Mouse (Mus musculus) intestine, embryonic 14.5 days (tissue): ENCODE results near the gene Slc18b1. TPM values are rescaled to one million over a fixed set of nuclear protein-coding genes. Genes with fewer than 3 reads are reported as not detected.
"Not testable (repeated sequence)": the region's sequence is repeated elsewhere in the genome, so short reads cannot be mapped to it uniquely, and the experiment has no call there.

ENCODE experiments used
- ATAC-seq: fragments of 200-750 bp; cut with Nextera tagmentation; replicated peaks from 2 replicates; pipeline ENCODE4 v1.8.0; 2017; ENCODE audit warnings: low read depth, moderate number of reproducible peaks, moderate TSS enrichment, moderate library complexity; ENCODE audit not compliant: low FRiP score, low TSS enrichment
- DNase-seq: peaks from one replicate; pipeline ENCODE4 v3.0.0-alpha.2; 2018; ENCODE audit warnings: low spot score
- H3K27ac ChIP-seq: fragments of 300-500 bp; sonication (generic); 2 replicates; pipeline ENCODE4 v1.5.1; 2014; ENCODE audit warnings: low read depth, mild to moderate bottlenecking, control low read depth
- H3K27me3 ChIP-seq: fragments of 300-500 bp; sonication (generic); replicated peaks from 2 replicates; pipeline ENCODE4 v1.6.1; 2014; ENCODE audit warnings: low read length, control low read depth; ENCODE audit not compliant: control insufficient read depth, insufficient read depth
- H3K36me3 ChIP-seq: fragments of 300-500 bp; sonication (generic); 2 replicates; pipeline ENCODE4 v1.6.1; 2014; ENCODE audit warnings: low read length, control low read depth; ENCODE audit not compliant: control insufficient read depth, insufficient read depth
- H3K4me1 ChIP-seq: fragments of 300-500 bp; sonication (generic); replicated peaks from 2 replicates; pipeline ENCODE4 v1.6.1; 2014; ENCODE audit warnings: low read length, control low read depth, mixed read lengths; ENCODE audit not compliant: control insufficient read depth, insufficient read depth
- H3K4me2 ChIP-seq: fragments of 300-500 bp; sonication (generic); 2 replicates; pipeline ENCODE4 v1.6.1; 2014; ENCODE audit warnings: low read length
- H3K4me3 ChIP-seq: fragments of 300-500 bp; sonication (generic); 2 replicates; pipeline ENCODE4 v1.5.1; 2014; ENCODE audit warnings: low read depth, low read length, control low read depth, mixed read lengths
- H3K9ac ChIP-seq: fragments of 300-500 bp; sonication (generic); 2 replicates; pipeline ENCODE4 v1.6.1; 2014; ENCODE audit warnings: mild to moderate bottlenecking, low read length
- H3K9me3 ChIP-seq: fragments of 300-500 bp; sonication (generic); 2 replicates; pipeline ENCODE4 v1.6.1; 2016; ENCODE audit warnings: low read length, control low read depth; ENCODE audit not compliant: control insufficient read depth
- WGBS: fragments of 180-500 bp; shearing (Covaris S2); extraction: QIAGEN DNeasy Blood & Tissue Kit; methylation state at CpG from one replicate; pipeline ENCODE4 v1.1.7; 2014; 5-methylcytosine and 5-hydroxymethylcytosine counted together
- polyA plus RNA-seq: library from polyadenylated mRNA; unstranded; fragments of >200 nt; fragmentation: Nextera tagmentation; extraction: Ambion mirVana; gene quantifications from 2 replicates; pipeline ENCODE4 v1.2.1, GENCODE M21; 2014

Slc18b1 gene
- polyA plus RNA-seq, 1 experiment from 2014 or later: 16.3 TPM

- Histone ChIP-seq H3K4me1 (peaks cover 18% of the 10 kb centered on the region), H3K4me3 (no peak overlapping the region), H3K4me2 (no peak overlapping the region), H3K9me3 (no peaks in the 10 kb centered on the region), H3K36me3 (peaks cover 38% of the 10 kb centered on the region), H3K27ac (no peak overlapping the region), H3K9ac (no peak overlapping the region), H3K27me3 (no peaks in the 10 kb centered on the region)
- ATAC-seq: no peak
- DNase-seq: no peak
- 43% methylated on average over 2 of the region's 2 CpGs for WGBS
Measured at GRCm38 (mm10) chr10:23784121-23784520, 12.7 kb upstream of the Slc18b1 start.

DNA sequence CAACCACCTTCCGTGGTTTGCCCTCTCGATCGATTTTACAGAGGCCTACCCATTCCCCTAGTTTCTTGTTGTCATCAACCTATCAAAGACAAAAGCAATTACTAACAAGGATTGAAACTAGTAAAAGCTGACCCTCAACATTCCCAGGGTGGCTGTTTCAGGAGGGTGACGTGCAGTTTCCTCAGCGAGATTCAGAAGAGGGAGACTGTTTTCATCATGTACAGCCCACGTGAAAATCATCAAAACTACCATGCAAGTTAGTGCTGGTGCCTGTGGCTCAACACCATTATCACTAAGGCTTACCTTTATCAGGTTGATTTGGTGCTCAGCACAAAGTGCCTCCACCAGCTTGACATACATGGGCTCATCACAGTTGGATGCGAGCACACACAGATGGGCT is 11.2 kb upstream of the Slc18b1 start:
- H3K4me2 ChIP-seq: peak overlapping the region; percentile 93
- WGBS: 47% methylated on average over 7 of the region's 7 CpGs
- H3K27me3 ChIP-seq, ATAC-seq, H3K9me3 ChIP-seq, DNase-seq: not testable (repeated sequence)
- H3K36me3 ChIP-seq: peaks cover 33% of the 10 kb centered on the region
- peak overlapping the region; percentile 97 for H3K9ac ChIP-seq
- H3K4me3 ChIP-seq: peak overlapping the region; percentile 90
- H3K4me1 ChIP-seq: peaks cover 18% of the 10 kb centered on the region
- 0 out of 2 replicates have a peak overlapping the region, but pooled peaks have one; percentile 69 for H3K27ac ChIP-seq

DNA sequence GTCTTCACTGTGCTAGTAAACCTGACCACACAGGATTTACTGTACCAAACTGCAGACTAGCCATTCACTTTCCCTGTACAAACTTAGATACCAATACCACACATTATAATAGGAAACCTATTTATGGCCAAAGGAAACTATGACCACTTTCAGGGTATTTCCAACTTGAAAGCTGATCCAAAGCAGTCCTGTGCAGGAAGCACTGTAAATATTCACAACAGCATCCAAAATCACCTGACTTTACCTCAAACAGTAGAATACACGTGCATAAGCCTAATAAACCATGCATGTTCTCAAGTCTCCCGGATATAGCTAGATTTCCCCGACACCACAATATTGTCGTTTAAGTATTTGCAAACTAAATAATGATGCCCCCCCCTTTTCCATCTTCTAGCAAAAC is 10.7 kb upstream of the Slc18b1 start:
- H3K9me3 ChIP-seq: no peaks in the 10 kb centered on the region
- no peak for DNase-seq

GRCm38 (mm10) chr10:23786631-23787038 is 10.2 kb upstream of the Slc18b1 start:
- Histone ChIP-seq H3K4me2 (peak overlapping the region; percentile 93), H3K4me3 (peak overlapping the region; percentile 90), H3K9ac (peak overlapping the region; percentile 97), H3K27ac (peak overlapping the region; percentile 69), H3K4me1 (peaks cover 18% of the 10 kb centered on the region), H3K36me3 (peaks cover 32% of the 10 kb centered on the region)
- not testable (repeated sequence) for H3K9me3 ChIP-seq, DNase-seq, H3K27me3 ChIP-seq
- WGBS: under 1% methylated on average over 23 of the region's 23 CpGs
- ATAC-seq: peak; percentile 9

More for the DNA sequence above, 10.7 kb upstream of the Slc18b1 start:
- Histone ChIP-seq H3K27ac (peak overlapping the region; percentile 69; the same call in 1 of the 2 replicates), H3K4me2 (peak overlapping the region; percentile 93), H3K36me3 (peaks cover 32% of the 10 kb centered on the region), H3K27me3 (no peaks in the 10 kb centered on the region), H3K9ac (peak overlapping the region; percentile 97), H3K4me1 (peaks cover 18% of the 10 kb centered on the region), H3K4me3 (peak overlapping the region; percentile 90)
- no peak for ATAC-seq
- 1% methylated on average over 4 of the region's 4 CpGs for WGBS

GRCm38 (mm10) chr10:23787062-23787821 is 9.5 kb upstream of the Slc18b1 start, which contains the start of gene Rps12:
Gene Rps12, minus strand, starts transcription at chr10:23787275.
- under 1% methylated on average over 51 of the region's 51 CpGs for WGBS
- peak within 1 kb of the TSS; percentile 97 for H3K9ac ChIP-seq

GRCm38 (mm10) chr10:23788056-23788600 is 8.7 kb upstream of the Slc18b1 start:
- Histone ChIP-seq H3K9ac (peak overlapping the region; percentile 86), H3K4me3 (peak overlapping the region; percentile 90), H3K36me3 (peaks cover 32% of the 10 kb centered on the region), H3K27ac (peak overlapping the region; percentile 91), H3K4me1 (peaks cover 18% of the 10 kb centered on the region), H3K9me3 (no peaks in the 10 kb centered on the region), H3K4me2 (peak overlapping the region; percentile 69), H3K27me3 (no peaks in the 10 kb centered on the region)
- DNase-seq (no peak), ATAC-seq (no peak)
- WGBS: 6% methylated on average over 8 of the region's 8 CpGs

More at GRCm38 (mm10) chr10:23787062-23787821, 9.5 kb upstream of the Slc18b1 start, which contains the start of gene Rps12:
- Histone ChIP-seq H3K36me3 (peaks cover 32% of the 10 kb centered on the region), H3K27ac (peak within 1 kb of the TSS; percentile 91), H3K4me3 (peak within 1 kb of the TSS; percentile 90), H3K9me3 (no peaks in the 10 kb centered on the region), H3K4me2 (peak within 1 kb of the TSS; percentile 93), H3K27me3 (no peaks in the 10 kb centered on the region), H3K4me1 (peaks cover 18% of the 10 kb centered on the region)
- DNase-seq: peak; percentile 100
- peak; percentile 94 for ATAC-seq

DNA sequence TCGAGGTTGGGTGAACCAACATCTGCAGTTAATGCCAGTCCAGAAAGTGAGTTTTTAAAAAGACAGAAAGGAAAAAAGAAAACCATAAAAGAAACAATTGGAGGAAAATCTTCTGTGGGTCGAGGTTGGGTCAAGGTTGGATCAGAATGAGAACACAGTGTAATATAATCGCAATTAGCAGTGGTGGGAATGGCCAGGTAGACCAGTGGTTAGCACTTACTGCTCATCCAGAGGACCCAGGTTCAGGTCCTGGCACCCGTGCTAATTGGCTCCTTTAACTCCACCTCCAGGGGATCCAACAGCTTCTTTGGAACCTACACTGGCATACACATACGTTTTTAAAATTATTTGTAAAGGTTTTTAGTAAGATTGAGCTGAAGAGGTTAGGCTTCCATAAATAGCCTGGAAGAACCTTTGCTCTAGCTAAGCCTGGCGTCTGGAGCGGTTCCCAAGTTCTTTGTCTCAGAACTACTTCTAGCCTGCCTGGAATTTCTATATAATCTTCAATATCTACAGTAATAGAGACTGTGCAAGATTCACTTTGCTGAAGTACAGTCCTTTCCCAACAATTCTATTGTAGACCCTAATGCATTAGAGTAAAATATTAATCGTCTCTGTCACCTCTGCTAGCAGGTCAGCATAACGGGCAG is 790 bp upstream of the Slc18b1 start:
- 66% methylated on average over 9 of the region's 9 CpGs for WGBS
- Histone ChIP-seq H3K9me3 (no peaks in the 10 kb centered on the region), H3K9ac (0 out of 2 replicates have a peak overlapping the region, but pooled peaks have one; percentile 81), H3K27me3 (no peaks in the 10 kb centered on the region), H3K36me3 (no peaks in the 10 kb centered on the region), H3K4me2 (peak overlapping the region; percentile 75), H3K4me3 (peak overlapping the region; percentile 70), H3K27ac (no peak overlapping the region), H3K4me1 (peaks cover 10% of the 10 kb centered on the region; the same call in 1 of the 2 replicates)
- DNase-seq: no peak
- no peak for ATAC-seq

GRCm38 (mm10) chr10:23797606-23798005 is 820 bp downstream of the Slc18b1 start:
- WGBS: 28% methylated on average over 3 of the region's 3 CpGs

More at GRCm38 (mm10) chr10:23797606-23798005, 820 bp downstream of the Slc18b1 start:
- H3K27ac ChIP-seq: no peak overlapping the region
- peaks cover 10% of the 10 kb centered on the region; the same call in 1 of the 2 replicates for H3K4me1 ChIP-seq
- peak overlapping the region; percentile 70 for H3K4me3 ChIP-seq
- peaks cover 5% of the 10 kb centered on the region; the same call in 1 of the 2 replicates for H3K36me3 ChIP-seq
- H3K4me2 ChIP-seq: peak overlapping the region; percentile 75
- H3K27me3 ChIP-seq: no peaks in the 10 kb centered on the region
- H3K9ac ChIP-seq: no peak overlapping the region
- no peaks in the 10 kb centered on the region for H3K9me3 ChIP-seq
- DNase-seq (no peak), ATAC-seq (no peak)
